Mouse (Mus musculus) MEL (cell line): ENCODE measurements around the gene Dpy19l1. TPM values are rescaled to one million over a fixed set of nuclear protein-coding genes. Genes with fewer than 3 reads are reported as not detected.

Experiments used
- DNase-seq: peaks from one replicate; pipeline ENCODE4 v3.0.0; 2011; ENCODE audit warnings: low read depth, low spot score
- H3K27ac ChIP-seq: 2 replicates; pipeline ENCODE4 v1.5.1; 2012; ENCODE audit warnings: low read depth, mild to moderate bottlenecking, control low read depth, low read length, moderate library complexity; ENCODE audit not compliant: control insufficient read depth
- H3K27me3 ChIP-seq, 2 experiments: fragments of 150-350 bp in 1 of 2; sonication (generic) in 1 of 2; 2 replicates each; pipeline ENCODE4 v1.6.1; 2012; ENCODE audit warnings: low read length in 2 of 2, mild to moderate bottlenecking in 2 of 2, improper control_type of control experiment in 1 of 2, moderate library complexity in 1 of 2; ENCODE audit not compliant: insufficient read depth in 2 of 2, control insufficient read depth in 1 of 2
- H3K36me3 ChIP-seq, 2 experiments: 2 replicates each; pipeline ENCODE4 v1.6.1; 2012 to 2014; ENCODE audit warnings: low read length in 2 of 2, improper control_type of control experiment in 1 of 2, inconsistent platforms in 1 of 2, mild to moderate bottlenecking in 1 of 2; ENCODE audit not compliant: insufficient read depth in 2 of 2, control insufficient read depth in 1 of 2
- H3K4me1 ChIP-seq, 2 experiments: fragments of 150-350 bp in 1 of 2; sonication (generic) in 1 of 2; 2 replicates each; pipeline ENCODE4 v1.6.1; 2012; ENCODE audit warnings: low read length in 2 of 2, improper control_type of control experiment in 1 of 2, mild to moderate bottlenecking in 1 of 2; ENCODE audit not compliant: insufficient read depth in 2 of 2, control insufficient read depth in 1 of 2
- H3K4me3 ChIP-seq, 2 experiments: fragments of 150-350 bp in 1 of 2; sonication (generic) in 1 of 2; 2 replicates each; pipeline ENCODE4 v1.5.1; 2012; ENCODE audit warnings: low read depth in 2 of 2, low read length in 2 of 2, mild to moderate bottlenecking in 2 of 2, moderate library complexity in 2 of 2, control low read depth in 1 of 2, improper control_type of control experiment in 1 of 2; ENCODE audit not compliant: control insufficient read depth in 1 of 2, insufficient read depth in 1 of 2
- H3K79me2 ChIP-seq: 2 replicates; pipeline ENCODE4 v1.6.1; 2012; ENCODE audit warnings: mild to moderate bottlenecking, low read length, moderate library complexity; ENCODE audit not compliant: control insufficient read depth, poor library complexity, insufficient read depth
- H3K9ac ChIP-seq: 2 replicates; pipeline ENCODE4 v1.6.1; 2012; ENCODE audit warnings: low read depth, mild to moderate bottlenecking, control low read depth, low read length, moderate library complexity; ENCODE audit not compliant: control insufficient read depth, poor library complexity, severe bottlenecking
- H3K9me3 ChIP-seq: fragments of 150-350 bp; sonication (generic); replicated peaks from 2 replicates; pipeline ENCODE4 v1.6.1; 2012; ENCODE audit warnings: mild to moderate bottlenecking, low read length, improper control_type of control experiment, moderate library complexity; ENCODE audit not compliant: insufficient read depth
- BHLHE40 ChIP-seq: IDR thresholded peaks from 2 replicates; pipeline ENCODE4 v1.6.1; 2012; ENCODE audit warnings: low read depth, mild to moderate bottlenecking, inconsistent platforms, low read length, improper control_type of control experiment, borderline replicate concordance
- CHD1 ChIP-seq: IDR thresholded peaks from 2 replicates; pipeline ENCODE4 v1.6.1; 2012; ENCODE audit warnings: low read depth, mild to moderate bottlenecking, inconsistent platforms, low read length, improper control_type of control experiment
- CTCF ChIP-seq, 3 experiments: IDR thresholded peaks in 2 of 3; conservative IDR thresholded peaks in 1 of 3; 2 replicates each; pipeline ENCODE4 v1.5.1; 2011 to 2012; ENCODE audit warnings: low read length in 3 of 3, low read depth in 2 of 3, mild to moderate bottlenecking in 2 of 3, improper control_type of control experiment in 1 of 3, inconsistent platforms in 1 of 3, mixed read lengths in 1 of 3, moderate library complexity in 1 of 3; ENCODE audit not compliant: control insufficient read depth in 1 of 3, insufficient read depth in 1 of 3, poor library complexity in 1 of 3, severe bottlenecking in 1 of 3
- ELF1 ChIP-seq: IDR thresholded peaks from 2 replicates; pipeline ENCODE4 v1.6.1; 2014; ENCODE audit warnings: low read depth, mild to moderate bottlenecking, inconsistent platforms, low read length, improper control_type of control experiment, moderate library complexity
- ETS1 ChIP-seq: IDR thresholded peaks from 2 replicates; pipeline ENCODE4 v1.6.1; 2012; ENCODE audit warnings: low read depth, mild to moderate bottlenecking, inconsistent platforms, low read length, improper control_type of control experiment, moderate library complexity
- GABPA ChIP-seq: IDR thresholded peaks from 2 replicates; pipeline ENCODE4 v1.6.1; 2012; ENCODE audit warnings: low read depth, mild to moderate bottlenecking, inconsistent platforms, low read length, improper control_type of control experiment, moderate library complexity
- KAT2A ChIP-seq: conservative IDR thresholded peaks from 2 replicates; pipeline ENCODE4 v1.6.1; 2012; ENCODE audit warnings: low read depth, low read length, improper control_type of control experiment, inconsistent platforms
- MAX ChIP-seq: IDR thresholded peaks from 2 replicates; pipeline ENCODE4 v1.6.1; 2011; ENCODE audit warnings: low read length, improper control_type of control experiment
- MXI1 ChIP-seq: IDR thresholded peaks from 2 replicates; pipeline ENCODE4 v1.6.1; 2011; ENCODE audit warnings: mild to moderate bottlenecking, low read depth, low read length, improper control_type of control experiment
- MYC ChIP-seq: IDR thresholded peaks from 2 replicates; pipeline ENCODE4 v1.6.1; 2011; ENCODE audit warnings: low read depth, mild to moderate bottlenecking, low read length, improper control_type of control experiment, moderate library complexity
- NELFE ChIP-seq: IDR thresholded peaks from 2 replicates; pipeline ENCODE4 v1.6.1; 2011; ENCODE audit warnings: low read depth, low read length, improper control_type of control experiment
- NRF1 ChIP-seq: IDR thresholded peaks from 2 replicates; pipeline ENCODE4 v1.6.1; 2014; ENCODE audit warnings: low read depth, mild to moderate bottlenecking, inconsistent platforms, low read length, improper control_type of control experiment, moderate library complexity; ENCODE audit not compliant: poor library complexity, insufficient read depth, severe bottlenecking
- POLR2A ChIP-seq, 2 experiments: IDR thresholded peaks; 2 replicates each; pipeline ENCODE4 v1.6.1; 2011 to 2012; ENCODE audit warnings: low read length in 2 of 2, mild to moderate bottlenecking in 2 of 2, control low read depth in 1 of 2, improper control_type of control experiment in 1 of 2, low read depth in 1 of 2, moderate library complexity in 1 of 2; ENCODE audit not compliant: control insufficient read depth in 1 of 2, insufficient read depth in 1 of 2, poor library complexity in 1 of 2
- POLR2AphosphoS5 ChIP-seq: IDR thresholded peaks from 2 replicates; pipeline ENCODE4 v1.6.1; 2012; ENCODE audit warnings: low read depth, borderline replicate concordance, mild to moderate bottlenecking, inconsistent platforms, low read length, moderate library complexity, mixed read lengths
- RCOR1 ChIP-seq: IDR thresholded peaks from 2 replicates; pipeline ENCODE4 v1.6.1; 2012; ENCODE audit warnings: low read depth, mild to moderate bottlenecking, inconsistent platforms, low read length, improper control_type of control experiment
- TBP ChIP-seq: IDR thresholded peaks from 2 replicates; pipeline ENCODE4 v1.8.0; 2011; ENCODE audit warnings: low read depth, low read length, improper control_type of control experiment
- TCF12 ChIP-seq: IDR thresholded peaks from 2 replicates; pipeline ENCODE4 v1.6.1; 2014; ENCODE audit warnings: low read depth, mild to moderate bottlenecking, inconsistent platforms, low read length, improper control_type of control experiment, moderate library complexity
- UBTF ChIP-seq: IDR thresholded peaks from 2 replicates; pipeline ENCODE4 v1.6.1; 2012; ENCODE audit warnings: low read depth, mild to moderate bottlenecking, inconsistent platforms, low read length, improper control_type of control experiment, moderate library complexity, borderline replicate concordance; ENCODE audit not compliant: insufficient read depth
- polyA plus RNA-seq, 2 experiments: library from polyadenylated mRNA; stranded (reverse) in 1 of 2; unstranded in 1 of 2; fragments of >175 nt in 1 of 2; fragments of >200 nt in 1 of 2; gene quantifications; 2 replicates each; pipeline versions ENCODE4 v1.2.1 to v1.2.4; 2012; ENCODE audit warnings: low replicate concordance in 2 of 2, low read depth in 1 of 2; ENCODE audit not compliant: insufficient read length in 2 of 2, insufficient read depth in 1 of 2, missing spikeins in 1 of 2
- total RNA-seq: library from RNA; depleted of rRNA; stranded (reverse); fragments of 300-350 nt; gene quantifications from 2 replicates; pipeline ENCODE4 v1.2.3, GENCODE M21; 2012

Gene Dpy19l1
- total and polyA plus RNA-seq, 3 experiments, result 26.9 to 71.6 (median 35.3) TPM

DNA sequence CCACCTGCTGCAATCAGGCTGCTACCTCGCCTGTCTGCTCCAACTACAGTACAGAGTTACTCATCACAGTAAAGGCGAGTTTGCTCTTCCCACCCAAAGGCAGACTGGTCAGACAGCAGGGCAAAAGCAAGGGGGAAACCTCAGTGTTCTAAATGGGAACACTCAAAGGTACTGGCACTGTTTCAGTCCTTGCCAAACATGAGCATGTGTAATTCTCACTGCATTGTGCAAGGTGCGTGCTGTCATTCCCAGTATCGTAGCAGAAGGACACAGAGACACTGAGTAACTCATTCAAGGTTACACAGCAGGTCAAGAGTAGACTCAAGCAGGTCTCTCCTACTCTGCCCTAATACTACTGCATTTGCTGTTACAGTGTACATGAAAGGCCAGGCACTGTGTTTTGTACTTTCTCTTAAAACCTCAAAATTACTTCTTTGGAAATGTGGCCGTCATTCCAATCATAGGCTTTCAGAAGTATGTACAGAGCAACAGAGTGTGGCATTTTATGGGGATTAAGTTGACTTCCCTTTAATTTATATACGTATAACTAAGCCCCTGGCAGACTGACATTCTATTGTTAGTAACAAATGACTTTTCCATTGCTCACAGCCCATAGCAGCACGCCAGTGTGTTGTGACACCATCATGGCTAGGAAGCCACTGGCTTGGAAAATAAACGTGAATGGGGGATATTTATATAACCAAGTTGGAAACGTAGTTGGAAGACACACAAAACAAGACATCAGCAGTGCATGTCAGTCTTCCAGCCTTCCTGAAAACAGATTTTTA is 10.5 kb upstream of the Dpy19l1 start:
- no peak overlapping the region for H3K27ac ChIP-seq
- no peaks in the 10 kb centered on the region for H3K36me3 ChIP-seq
- H3K9me3 ChIP-seq, result no peaks in the 10 kb centered on the region
- no peaks in the 10 kb centered on the region for H3K79me2 ChIP-seq
- no peaks in the 10 kb centered on the region for H3K4me1 ChIP-seq
- TF ChIP-seq BHLHE40, result no peak
- no peak for TF ChIP-seq POLR2AphosphoS5
- TF ChIP-seq ETS1, result no peak
- TF ChIP-seq MYC, result no peak
- no peak overlapping the region for H3K9ac ChIP-seq
- no peaks in the 10 kb centered on the region for H3K27me3 ChIP-seq
- H3K4me3 ChIP-seq, result no peak overlapping the region
- no peak for DNase-seq

DNA sequence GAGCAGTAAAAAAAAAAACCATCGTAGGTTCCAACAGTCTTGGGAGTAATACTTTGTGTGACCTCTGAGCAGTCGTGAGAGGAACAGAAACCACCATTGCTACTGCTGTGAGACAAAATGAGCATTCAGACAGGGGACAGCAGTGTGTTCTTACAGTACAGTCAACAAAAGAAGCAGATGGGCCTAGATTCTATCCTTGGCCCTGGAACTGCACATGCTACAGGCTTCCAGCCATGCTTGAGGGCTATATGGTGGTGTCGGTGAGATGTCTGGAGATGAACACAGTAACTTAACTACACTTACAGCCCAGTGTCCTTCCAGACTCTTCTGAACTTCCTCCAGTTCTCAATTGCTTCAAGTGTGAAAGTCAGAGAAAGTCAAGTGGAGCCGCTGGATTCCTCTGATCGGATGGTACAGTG is 9.2 kb upstream of the Dpy19l1 start:
- Histone ChIP-seq H3K4me1 (no peaks in the 10 kb centered on the region), H3K4me3 (no peak overlapping the region), H3K36me3 (no peaks in the 10 kb centered on the region), H3K79me2 (no peaks in the 10 kb centered on the region), H3K27ac (no peak overlapping the region), H3K27me3 (no peaks in the 10 kb centered on the region), H3K9me3 (no peaks in the 10 kb centered on the region)
- DNase-seq, result no peak
- no peak for TF ChIP-seq NRF1
- no peak for TF ChIP-seq UBTF
- no peak for TF ChIP-seq POLR2AphosphoS5
- TF ChIP-seq GABPA, result no peak
- TF ChIP-seq CHD1, result no peak
- TF ChIP-seq ELF1, result no peak
- no peak for TF ChIP-seq MXI1
- no peak for TF ChIP-seq RCOR1
- TF ChIP-seq MAX, result no peak
- no peak for TF ChIP-seq CTCF (IDR thresholded peaks at IDR 0.05 in 2 of 3, conservative IDR thresholded peaks at IDR 0.05 in 1 of 3; ENCODE audit: control insufficient read depth in 1 of 3, insufficient read depth in 1 of 3, low read depth in 2 of 3, low read length in 3 of 3, poor library complexity in 1 of 3, severe bottlenecking in 1 of 3)
- no peak for TF ChIP-seq NELFE
- no peak for TF ChIP-seq POLR2A (IDR thresholded peaks at IDR 0.05; ENCODE audit: control insufficient read depth in 1 of 2, insufficient read depth in 1 of 2, low read depth in 1 of 2, low read length in 2 of 2, poor library complexity in 1 of 2)
- TF ChIP-seq KAT2A, result no peak
- TF ChIP-seq BHLHE40, result no peak
- no peak for TF ChIP-seq TCF12
- TF ChIP-seq TBP, result no peak
- TF ChIP-seq, all 39 proteins: peak for 0
- H3K9ac ChIP-seq, result no peak overlapping the region
